Comparison of ENCODE assay signal across 8 mouse cellular contexts in the genomic region with DNA sequence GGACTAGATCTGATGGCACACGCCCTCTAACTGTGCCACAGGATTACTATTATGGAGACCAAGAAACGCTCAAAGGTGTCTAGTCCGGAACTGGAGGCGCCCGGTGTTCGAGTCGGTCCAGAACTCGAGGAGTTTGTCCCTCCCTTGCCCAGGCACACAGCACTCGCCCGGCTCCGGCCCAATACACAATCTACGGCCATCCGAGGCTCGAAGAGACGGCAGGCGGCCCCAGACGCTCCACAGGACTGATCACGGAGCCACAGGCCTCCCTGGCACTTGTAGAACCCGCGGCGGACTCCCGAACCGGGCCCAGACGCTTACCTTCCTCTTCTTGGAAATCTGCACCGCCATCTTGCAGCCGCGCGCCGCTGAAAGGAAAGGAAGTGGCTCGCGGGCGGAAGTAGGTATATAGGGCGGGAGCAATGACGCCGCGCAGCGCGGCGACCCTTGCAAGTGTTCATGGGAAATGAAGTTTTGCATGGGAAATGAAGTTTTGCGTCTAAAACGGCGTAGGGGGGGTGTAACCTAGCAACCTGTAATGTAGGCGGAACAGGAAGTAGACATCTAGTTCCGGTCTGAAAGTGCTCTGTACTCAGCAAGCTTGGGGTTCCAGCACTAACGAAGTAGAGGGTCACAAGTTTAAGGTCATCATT. TPM values are rescaled to one million over a fixed set of nuclear protein-coding genes. Genes with fewer than 3 reads are reported as not detected.
DNase-seq lines count a peak whose midpoint lies in the region; ATAC-seq lines count a peak whose summit lies in the region.

A gene (minus strand): TSS at position 468 of the 653 bp plus-strand sequence.

- peaks cover 21% of the 10 kb centered on the region for H3K4me1 ChIP-seq in hindbrain, embryonic 16.5 days (ENCODE audit: control insufficient read depth, insufficient read depth, low read depth, low read length)

- peaks cover 14% of the 10 kb centered on the region for H3K36me3 ChIP-seq in hindbrain, embryonic 16.5 days (ENCODE audit: control insufficient read depth, insufficient read depth, low read length)
- peaks cover 35% of the 10 kb centered on the region for H3K36me3 ChIP-seq in macrophage (ENCODE audit: inconsistent target)

- peak within 1 kb of the TSS; percentile 84 for H3K27ac ChIP-seq in hindbrain, embryonic 16.5 days (ENCODE audit: low read depth, low read length)
- peak within 1 kb of the TSS; percentile 67 for H3K27ac ChIP-seq in macrophage

- peak; percentile 87 for DNase-seq in WW6 (ENCODE audit: low read depth, low spot score)
- peak; percentile 83 to 90 for DNase-seq in cerebellum, postnatal 4 days (ENCODE audit: low spot score in 2 of 2)
- DNase-seq in gastrocnemius, adult 18-20 months (ENCODE audit: low spot score): peak; percentile 96
- DNase-seq in left cerebral cortex, adult 18-20 months (ENCODE audit: low spot score in 2 of 2): peak; percentile 93 to 95
- peak; percentile 97 for DNase-seq in right cerebral cortex, adult 18-20 months
- DNase-seq in urinary bladder, postnatal 10 days (ENCODE audit: low spot score): peak; percentile 73

- ATAC-seq in hindbrain, embryonic 16.5 days: peak; percentile 97

- H3K9ac ChIP-seq in hindbrain, embryonic 16.5 days (ENCODE audit: low read depth, low read length): peak within 1 kb of the TSS; percentile 78

- peak within 1 kb of the TSS; percentile 70 for H3K4me3 ChIP-seq in hindbrain, embryonic 16.5 days (ENCODE audit: low read length)
- H3K4me3 ChIP-seq in macrophage (ENCODE audit: inconsistent target): peak within 1 kb of the TSS; percentile 97

- under 1% methylated on average over 45 of the region's 45 CpGs for WGBS in hindbrain, embryonic 16.5 days
- under 1% methylated on average over 40 of the region's 45 CpGs for WGBS in macrophage (ENCODE audit: missing documents)

- peak within 1 kb of the TSS; percentile 70 for H3K4me2 ChIP-seq in hindbrain, embryonic 16.5 days (ENCODE audit: low read length)

- no peaks in the 10 kb centered on the region; the same call in 1 of the 2 replicates for H3K27me3 ChIP-seq in hindbrain, embryonic 16.5 days (replicated peaks; ENCODE audit: control insufficient read depth, insufficient read depth, low read length)

- peaks cover 51% of the 10 kb centered on the region for H3K79me2 ChIP-seq in macrophage (ENCODE audit: inconsistent target)

- H3K9me3 ChIP-seq in hindbrain, embryonic 16.5 days (ENCODE audit: control insufficient read depth, low read length): no peaks in the 10 kb centered on the region

RNA-seq across cellular contexts. Expression of the gene that starts here (rescaled TPM):
- 100 to 1,000 TPM; 232 to 276 TPM for total RNA-seq in gastrocnemius, adult 18-20 months (2021)
- 398 and 428 TPM in 2 replicates for polyA plus RNA-seq in hindbrain, embryonic 16.5 days (2015; fragmentation: Nextera tagmentation; extraction: Ambion mirVana)
- total RNA-seq in left cerebral cortex, adult 18-20 months (2021): 100 to 1,000 TPM; 268 to 293 TPM
- 100 to 1,000 TPM in 1 of 26 experiments, 10 to 100 TPM in 25; 26.2 to 122 (median 50.9) TPM for total RNA-seq in macrophage (2018; cell fraction: chromatin; rRNA removed)
- total RNA-seq in macrophage (2018; cell fraction: cytosol; rRNA removed): 100 to 1,000 TPM; 181 to 369 (median 243) TPM
- 100 to 1,000 TPM in 5 of 26 experiments, 10 to 100 TPM in 21; 59.6 to 128 (median 84.4) TPM for total RNA-seq in macrophage (2018; cell fraction: nucleus; rRNA removed)
- 269 to 859 TPM (median 797 TPM) in 3 replicates for polyA plus RNA-seq in macrophage (2018)

Comparison
In these comparisons a context has a peak if more than half of its experiments do, and no peak if none do; other contexts are left out.
1. Peak in every context shown above with its lines: DNase-seq, ATAC-seq, H3K4me3 ChIP-seq and H3K27ac ChIP-seq.